Mouse (Mus musculus): ENCODE measurements around the gene Hist1h2bj. TPM values are rescaled to one million over a fixed set of nuclear protein-coding genes. Genes with fewer than 3 reads are reported as not detected.

Hist1h2bj gene
- polyA plus RNA-seq, 1 experiment from 2014 or later: 15.8 TPM

- H3K36me3 ChIP-seq (replicated peaks): no peaks in the 10 kb centered on the region
- H3K4me1 ChIP-seq: peaks cover 3% of the 10 kb centered on the region; the same call in 1 of the 2 replicates
- no peak overlapping the region for H3K27ac ChIP-seq
- WGBS: under 1% methylated on average over 44 of the region's 44 CpGs
- H3K4me3 ChIP-seq (replicated peaks): peak overlapping the region; percentile 48
- ATAC-seq (ENCODE audit: low FRiP score): no peak
- H3K9ac ChIP-seq: peak overlapping the region; percentile 5; the same call in 1 of the 2 replicates
- H3K4me2 ChIP-seq: peak overlapping the region; percentile 66
- no peaks in the 10 kb centered on the region for H3K9me3 ChIP-seq
- peaks cover 34% of the 10 kb centered on the region for H3K27me3 ChIP-seq
These were observed 22.8 kb upstream of the Hist1h2bj start for GRCm38 (mm10) chr13:22019934-22020835.

DNA sequence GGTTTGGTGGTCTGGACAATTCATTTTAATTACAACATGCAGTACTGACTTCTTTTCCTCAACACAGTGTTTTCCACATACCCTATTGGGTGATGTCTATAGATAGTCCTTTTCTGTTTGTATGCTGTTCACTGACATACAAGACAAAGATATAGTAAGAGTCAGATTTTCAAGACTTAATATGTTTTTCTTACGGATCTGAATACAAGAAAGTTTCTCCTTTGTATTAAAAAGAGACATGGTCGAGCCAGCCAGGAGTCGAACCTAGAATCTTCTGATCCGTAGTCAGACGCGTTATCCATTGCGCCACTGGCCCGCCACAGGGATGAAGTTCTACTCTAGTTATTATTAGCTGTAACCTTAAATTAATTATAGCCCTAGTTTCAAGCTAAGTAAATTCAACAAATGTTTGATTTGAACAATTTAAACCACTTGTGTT is 22.1 kb upstream of the Hist1h2bj start:
- Histone ChIP-seq H3K4me3 (replicated peaks) (peak overlapping the region; percentile 48), H3K27me3 (peaks cover 27% of the 10 kb centered on the region), H3K4me1 (peaks cover 6% of the 10 kb centered on the region), H3K27ac (no peak overlapping the region), H3K4me2 (peak overlapping the region; percentile 66), H3K9ac (peak overlapping the region; percentile 5; the same call in 1 of the 2 replicates), H3K36me3 (replicated peaks) (no peaks in the 10 kb centered on the region), H3K9me3 (no peaks in the 10 kb centered on the region)
- WGBS: under 1% methylated on average over 8 of the region's 8 CpGs
- ATAC-seq (ENCODE audit: low FRiP score): peak; percentile 59

GRCm38 (mm10) chr13:22021581-22021980 is 21.4 kb upstream of the Hist1h2bj start:
- Histone ChIP-seq H3K4me2 (peak overlapping the region; percentile 66), H3K27ac (no peak overlapping the region), H3K4me3 (replicated peaks) (peak overlapping the region; percentile 48), H3K9ac (peak overlapping the region; percentile 49), H3K9me3 (no peaks in the 10 kb centered on the region), H3K4me1 (peaks cover 9% of the 10 kb centered on the region), H3K27me3 (peaks cover 22% of the 10 kb centered on the region), H3K36me3 (replicated peaks) (no peaks in the 10 kb centered on the region)
- WGBS: under 1% methylated on average over 11 of the region's 11 CpGs
- ATAC-seq (ENCODE audit: low FRiP score): no peak

DNA sequence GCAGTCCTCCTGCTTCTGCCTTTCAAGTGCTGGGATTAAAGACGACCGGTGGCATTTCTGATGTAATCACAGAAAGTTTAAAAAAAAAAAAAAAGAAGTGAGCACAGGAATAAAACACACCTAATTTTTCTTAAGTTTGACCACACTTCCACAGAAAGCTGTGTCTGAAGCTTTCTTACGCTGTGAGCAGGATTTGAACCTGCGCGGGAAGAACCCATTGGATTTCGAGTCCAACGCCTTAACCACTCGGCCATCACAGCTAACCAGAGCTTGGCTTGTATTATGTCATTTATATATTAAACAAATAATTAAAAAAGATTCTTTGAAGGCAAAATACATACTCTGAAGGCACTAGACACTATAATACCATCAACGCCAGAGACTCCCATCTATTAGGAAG is 20.8 kb upstream of the Hist1h2bj start:
- no peaks in the 10 kb centered on the region for H3K36me3 ChIP-seq (replicated peaks)
- no peaks in the 10 kb centered on the region for H3K9me3 ChIP-seq
- WGBS: under 1% methylated on average over 9 of the region's 9 CpGs
- peaks cover 22% of the 10 kb centered on the region for H3K27me3 ChIP-seq
- peak overlapping the region; percentile 66 for H3K4me2 ChIP-seq
- H3K27ac ChIP-seq: no peak overlapping the region
- peak overlapping the region; percentile 48 for H3K4me3 ChIP-seq (replicated peaks)
- peak overlapping the region; percentile 49 for H3K9ac ChIP-seq
- peaks cover 9% of the 10 kb centered on the region for H3K4me1 ChIP-seq
- ATAC-seq (ENCODE audit: low FRiP score): peak; percentile 71

GRCm38 (mm10) chr13:22026058-22027031 is 16.7 kb upstream of the Hist1h2bj start:
- H3K27ac ChIP-seq: peak overlapping the region; percentile 50; the same call in 1 of the 2 replicates
- peak; percentile 53 for ATAC-seq (ENCODE audit: low FRiP score)
- peak overlapping the region; percentile 59 for H3K4me2 ChIP-seq
- peaks cover 9% of the 10 kb centered on the region; the same call in 1 of the 2 replicates for H3K4me1 ChIP-seq
- H3K9me3 ChIP-seq: no peaks in the 10 kb centered on the region
- peak overlapping the region; percentile 47 for H3K4me3 ChIP-seq (replicated peaks)
- under 1% methylated on average over 35 of the region's 35 CpGs for WGBS
- no peaks in the 10 kb centered on the region for H3K36me3 ChIP-seq (replicated peaks)
- H3K9ac ChIP-seq: peak overlapping the region; percentile 56
- H3K27me3 ChIP-seq: no peaks in the 10 kb centered on the region

DNA sequence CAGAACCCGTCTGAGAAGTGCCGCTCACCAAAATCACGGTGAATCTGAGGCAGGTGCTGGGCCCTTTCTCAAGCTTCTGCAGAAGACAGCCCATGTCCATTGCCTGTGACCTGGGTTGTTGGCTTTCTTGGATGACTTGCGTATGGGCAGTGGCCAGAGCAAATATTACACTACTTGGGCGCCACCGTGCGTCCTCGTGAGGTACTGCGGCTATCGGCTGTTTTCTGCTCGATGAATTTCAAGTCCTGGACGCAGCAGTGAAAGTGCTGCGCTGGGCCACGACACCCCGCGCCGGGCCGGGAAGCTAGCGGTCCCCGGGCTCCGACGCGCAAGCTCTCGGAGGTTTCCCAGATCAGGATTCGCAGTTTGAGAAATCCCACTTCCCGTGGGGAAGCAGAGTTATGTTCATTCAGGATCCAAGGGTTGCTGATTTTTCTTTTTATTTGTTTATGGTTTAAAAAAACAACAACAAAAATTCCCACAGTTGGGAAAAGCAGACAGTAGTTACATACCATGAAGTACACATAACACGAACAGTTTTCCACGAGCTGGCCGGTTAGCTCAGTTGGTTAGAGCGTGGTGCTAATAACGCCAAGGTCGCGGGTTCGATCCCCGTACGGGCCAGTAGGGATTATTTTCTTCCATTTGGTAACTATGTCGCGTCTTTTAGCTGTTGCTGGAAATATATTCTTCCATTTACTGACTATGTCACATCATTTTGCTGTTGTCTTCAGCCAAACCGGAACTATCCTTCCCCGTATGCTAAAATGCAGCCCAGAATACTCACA is 14.1 kb upstream of the Hist1h2bj start:
- Histone ChIP-seq H3K27me3 (no peaks in the 10 kb centered on the region), H3K4me3 (replicated peaks) (peak overlapping the region; percentile 50), H3K36me3 (replicated peaks) (no peaks in the 10 kb centered on the region), H3K4me1 (peaks cover 12% of the 10 kb centered on the region), H3K4me2 (peak overlapping the region; percentile 53), H3K9ac (peak overlapping the region; percentile 68), H3K9me3 (no peaks in the 10 kb centered on the region), H3K27ac (peak overlapping the region; percentile 83)
- ATAC-seq (ENCODE audit: low FRiP score): peak; percentile 67
- under 1% methylated on average over 40 of the region's 40 CpGs for WGBS

DNA sequence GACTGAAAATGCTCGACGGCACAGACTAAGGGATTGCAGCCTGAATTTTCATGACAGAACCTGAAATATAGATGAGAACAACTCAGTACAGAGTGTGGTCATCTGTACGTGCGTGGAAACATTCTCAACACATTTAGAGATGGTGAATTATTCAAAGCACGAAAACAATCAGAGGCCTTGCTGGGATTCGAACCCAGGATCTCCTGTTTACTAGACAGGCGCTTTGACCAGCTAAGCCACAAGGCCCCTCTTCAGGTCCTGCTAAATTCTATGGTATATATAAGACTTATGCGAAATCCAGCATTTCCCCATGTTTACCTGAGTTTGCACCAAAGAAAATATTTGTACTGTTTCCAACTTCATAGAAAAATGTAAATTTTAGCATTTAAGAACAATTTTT is 13.1 kb upstream of the Hist1h2bj start:
- Histone ChIP-seq H3K27me3 (no peaks in the 10 kb centered on the region), H3K4me3 (replicated peaks) (no peak overlapping the region), H3K9me3 (no peaks in the 10 kb centered on the region), H3K36me3 (replicated peaks) (no peaks in the 10 kb centered on the region), H3K4me2 (0 out of 2 replicates have a peak overlapping the region, but pooled peaks have one; percentile 53), H3K9ac (no peak overlapping the region), H3K4me1 (peaks cover 20% of the 10 kb centered on the region), H3K27ac (no peak overlapping the region)
- WGBS: 24% methylated on average over 8 of the region's 8 CpGs
- ATAC-seq (ENCODE audit: low FRiP score): no peak

DNA sequence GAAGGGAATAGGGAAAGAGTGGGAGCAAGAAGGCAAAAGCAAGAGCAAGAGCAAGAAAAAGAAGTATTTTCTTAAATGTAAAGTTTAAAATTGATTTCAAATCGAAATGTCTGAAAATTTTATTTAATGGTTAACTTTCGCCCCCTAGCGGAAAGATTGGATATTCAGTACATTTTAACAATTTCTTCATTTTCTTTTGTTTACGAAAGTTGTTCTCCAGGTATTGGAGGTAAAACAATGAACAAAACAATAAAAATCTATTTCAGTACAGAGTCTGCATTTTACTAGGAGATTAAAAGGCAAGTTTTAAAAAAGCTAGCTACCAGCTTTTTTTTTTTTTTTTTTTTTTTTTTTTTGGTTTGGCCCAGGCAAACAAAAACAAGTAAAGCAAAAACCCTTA is 12.5 kb upstream of the Hist1h2bj start:
- Histone ChIP-seq H3K27ac (no peak overlapping the region), H3K4me1 (peaks cover 21% of the 10 kb centered on the region), H3K9ac (no peak overlapping the region), H3K4me2 (no peak overlapping the region), H3K4me3 (replicated peaks) (no peak overlapping the region), H3K36me3 (replicated peaks) (no peaks in the 10 kb centered on the region), H3K9me3 (no peaks in the 10 kb centered on the region), H3K27me3 (no peaks in the 10 kb centered on the region)
- ATAC-seq (ENCODE audit: low FRiP score): no peak
- 15% methylated on average over 4 of the region's 4 CpGs for WGBS

DNA sequence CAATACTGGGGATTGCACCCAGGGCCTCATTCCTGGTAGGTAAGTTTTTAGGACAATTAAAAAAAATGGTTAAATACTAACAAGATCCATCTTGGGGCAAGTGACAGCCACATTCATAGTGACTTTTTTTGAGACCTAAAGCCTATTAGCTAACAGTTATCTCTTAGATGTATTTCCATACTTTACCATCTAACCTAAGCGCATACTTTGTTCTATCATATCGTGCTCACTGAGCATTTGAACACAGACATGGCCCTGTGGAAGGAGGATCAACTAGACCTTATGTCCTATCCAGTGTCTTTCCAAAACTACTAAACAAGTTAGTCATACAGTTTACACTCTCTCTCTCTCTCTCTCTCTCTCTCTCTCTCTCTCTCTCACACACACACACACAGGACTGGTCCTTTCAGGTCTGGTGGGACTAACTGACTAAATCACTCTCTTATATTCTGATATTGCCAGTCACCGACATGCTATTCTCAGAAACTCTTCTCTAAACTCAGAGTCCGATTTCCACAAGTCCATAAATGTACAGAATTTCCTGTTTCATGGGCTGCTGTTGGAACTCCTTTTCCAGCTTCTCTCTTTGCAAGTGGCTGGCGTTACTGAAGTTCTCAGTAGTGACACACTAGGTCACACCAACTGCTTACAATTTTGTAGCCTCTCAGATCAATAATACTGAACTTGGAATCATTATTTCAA is 9.1 kb upstream of the Hist1h2bj start:
- peak overlapping the region; percentile 67 for H3K4me2 ChIP-seq
- 55% methylated on average over 5 of the region's 5 CpGs for WGBS
- H3K9me3 ChIP-seq: no peaks in the 10 kb centered on the region
- peak overlapping the region; percentile 43 for H3K4me3 ChIP-seq (replicated peaks)
- peak overlapping the region; percentile 68 for H3K9ac ChIP-seq
- peaks cover 24% of the 10 kb centered on the region for H3K4me1 ChIP-seq
- no peak for ATAC-seq (ENCODE audit: low FRiP score)
- no peaks in the 10 kb centered on the region for H3K27me3 ChIP-seq
- peak overlapping the region; percentile 92 for H3K27ac ChIP-seq
- no peaks in the 10 kb centered on the region for H3K36me3 ChIP-seq (replicated peaks)

- H3K4me1 ChIP-seq: peaks cover 24% of the 10 kb centered on the region
- no peaks in the 10 kb centered on the region for H3K9me3 ChIP-seq
- no peaks in the 10 kb centered on the region for H3K36me3 ChIP-seq (replicated peaks)
- under 1% methylated on average over 14 of the region's 14 CpGs for WGBS
- H3K9ac ChIP-seq: peak overlapping the region; percentile 68
- ATAC-seq (ENCODE audit: low FRiP score): no peak; the same call in none of the 2 replicates
- H3K4me2 ChIP-seq: peak overlapping the region; percentile 67
- no peaks in the 10 kb centered on the region for H3K27me3 ChIP-seq
- peak overlapping the region; percentile 92 for H3K27ac ChIP-seq
- peak overlapping the region; percentile 43 for H3K4me3 ChIP-seq (replicated peaks)
These were observed 8.4 kb upstream of the Hist1h2bj start for GRCm38 (mm10) chr13:22034443-22035266.
